Mouse (Mus musculus) adrenal gland, adult 8-10 months (tissue): ENCODE data around the gene Ufsp2. TPM values are rescaled to one million over a fixed set of nuclear protein-coding genes. Genes with fewer than 3 reads are reported as not detected.

Source experiments
- DNase-seq: peaks from one replicate; pipeline ENCODE4 v3.0.0; 2022
- total RNA-seq, 4 experiments: library from RNA; stranded (reverse); gene quantifications; 2 replicates each; pipeline ENCODE4 v1.2.4; 2022

The Ufsp2 gene
- 10 to 100 TPM; 58.7 to 68.6 (median 63.6) TPM for total RNA-seq

DNA sequence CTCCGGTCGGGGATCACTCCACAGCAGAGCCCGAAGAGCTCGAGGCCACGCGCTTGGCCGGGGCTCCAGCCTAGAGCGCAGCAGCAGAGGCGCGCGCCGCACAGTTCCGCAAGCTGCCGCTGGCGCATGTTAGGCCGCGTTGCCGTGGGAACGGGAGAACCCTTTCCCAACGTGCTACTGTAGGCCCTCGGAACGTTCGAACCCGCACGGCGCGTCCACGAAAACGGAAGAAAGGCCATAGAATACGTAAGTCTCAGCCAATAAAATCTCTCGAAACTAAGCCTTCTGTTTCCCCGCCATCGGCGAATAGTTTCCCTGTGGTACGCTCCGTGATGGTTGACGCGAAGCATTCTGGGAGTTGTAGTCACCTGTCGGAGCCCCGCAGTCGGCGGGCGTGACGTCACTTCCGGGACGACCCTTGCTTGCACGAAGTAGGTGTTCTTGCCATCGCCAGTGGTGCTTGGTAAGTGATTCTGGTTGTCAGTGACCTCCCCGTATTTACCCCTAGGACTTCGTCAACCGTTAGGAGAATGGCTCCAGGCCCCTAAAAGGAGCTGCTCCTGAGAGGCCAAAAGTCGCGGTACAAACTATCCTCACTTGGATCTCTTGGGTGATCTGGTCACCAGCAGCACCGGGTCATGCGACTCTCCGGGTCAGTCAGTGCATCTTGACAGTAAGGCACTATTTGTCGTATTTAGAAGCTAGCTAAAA is at the start of gene Ufsp2, which contains the start of gene 1700029J07Rik:
Ufsp2 (plus strand) TSS at position 403 of the 711 bp plus-strand sequence.
1700029J07Rik (minus strand) TSS at position 127 of the 711 bp plus-strand sequence.
- DNase-seq, result peak; percentile 96

DNA sequence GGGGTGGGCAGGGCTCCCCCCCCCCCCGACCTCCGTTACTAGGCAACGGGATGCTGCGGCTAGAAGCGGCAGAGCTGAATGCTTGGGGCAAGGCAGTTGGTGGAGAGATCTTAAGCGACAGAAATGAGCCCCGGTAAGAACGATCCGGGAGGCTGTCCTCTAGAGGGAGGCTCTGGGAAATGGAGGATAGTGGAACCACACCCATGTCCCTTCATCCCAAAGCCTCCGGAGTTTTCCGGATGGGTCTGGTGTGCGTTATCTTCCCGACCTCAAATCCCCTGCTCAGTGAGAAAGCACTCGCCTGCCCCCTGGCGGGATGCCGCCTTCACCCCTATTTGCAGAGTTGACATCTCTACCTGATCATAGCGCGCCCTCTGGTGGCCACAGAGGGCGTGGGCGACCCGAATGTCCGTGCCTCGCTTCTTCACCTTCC is 40.7 kb upstream of the Ufsp2 start, which contains the start of gene Ccdc110:
Ccdc110 (plus strand) TSS at position 38 of the 433 bp plus-strand sequence.
- peak; percentile 84 for DNase-seq

DNA sequence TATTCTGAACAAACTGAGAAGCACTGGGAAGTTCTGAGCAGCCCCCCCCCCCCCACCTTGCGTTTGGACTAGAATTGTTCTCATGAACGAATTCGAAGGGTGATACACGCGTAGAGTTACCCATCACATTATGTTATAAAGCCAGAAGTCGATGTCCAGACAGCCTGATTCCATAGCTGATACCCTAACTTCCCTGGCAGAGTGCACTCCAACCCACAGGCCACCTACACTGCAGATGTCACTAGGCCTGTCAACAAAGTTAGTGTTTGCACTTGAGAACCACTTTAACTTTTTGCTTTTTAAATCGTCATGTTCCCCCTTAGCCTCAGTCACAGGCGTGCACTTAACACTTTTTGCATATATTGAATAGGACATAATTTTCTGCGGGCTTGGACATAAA is 38.3 kb upstream of the Ufsp2 start:
- no peak for DNase-seq

DNA sequence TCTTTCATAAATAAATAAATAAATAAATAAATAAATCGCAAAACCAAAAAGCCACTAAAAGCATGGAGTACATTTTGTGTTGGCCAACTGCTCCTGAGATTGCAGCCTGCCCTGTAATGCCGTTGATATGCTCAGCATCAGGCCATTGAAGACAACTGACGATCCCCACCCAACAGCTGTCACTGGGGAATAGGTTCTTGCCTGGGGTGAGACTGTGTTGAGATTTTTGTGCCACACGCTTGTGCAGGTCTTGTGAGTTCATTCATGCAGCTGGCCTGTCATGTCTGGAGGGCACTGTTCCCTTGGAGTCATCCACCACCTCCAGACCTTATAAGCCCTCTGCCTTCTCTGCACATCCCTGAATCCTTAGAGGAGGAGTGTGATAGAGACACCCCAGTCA is 29.0 kb upstream of the Ufsp2 start:
- DNase-seq, result no peak

DNA sequence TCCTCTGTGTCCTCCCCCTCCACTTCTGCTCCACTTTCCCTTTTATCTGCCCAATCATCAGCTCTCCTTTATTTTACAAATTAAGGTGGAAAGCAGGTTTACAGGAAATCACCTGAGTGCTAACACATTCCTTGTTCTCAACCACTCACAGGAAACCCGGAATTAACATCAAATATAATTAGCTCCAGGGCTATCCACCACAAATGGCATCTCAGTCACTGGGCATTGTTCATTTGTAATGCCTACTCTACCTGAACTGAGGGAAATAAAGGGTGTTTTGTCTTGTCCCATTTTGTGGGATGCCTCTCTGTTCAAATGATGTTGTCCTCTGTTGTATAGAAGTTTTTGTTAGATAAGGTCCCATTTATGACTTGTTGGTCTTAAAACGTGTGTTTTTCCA is 24.7 kb upstream of the Ufsp2 start:
- DNase-seq, result no peak

DNA sequence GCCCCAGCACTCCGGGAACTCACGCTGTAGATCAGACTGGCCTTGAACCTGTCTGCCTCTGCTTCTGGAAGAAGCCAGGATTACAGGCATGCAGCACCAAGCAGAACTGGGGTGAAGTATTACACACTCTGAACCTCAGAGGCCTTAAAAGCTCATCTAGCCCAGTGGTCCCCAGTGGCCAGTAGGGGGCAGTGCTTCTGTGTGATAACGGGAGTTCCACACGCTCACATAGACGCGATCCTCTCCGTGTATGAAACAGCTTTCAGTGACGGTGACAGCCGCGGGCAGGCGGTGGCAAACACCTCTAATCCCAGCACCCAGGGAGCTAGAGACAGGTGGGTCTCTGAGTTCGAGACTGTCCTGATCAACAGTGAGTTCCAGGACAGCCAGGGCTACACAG is 4.4 kb upstream of the Ufsp2 start:
- DNase-seq, result no peak

DNA sequence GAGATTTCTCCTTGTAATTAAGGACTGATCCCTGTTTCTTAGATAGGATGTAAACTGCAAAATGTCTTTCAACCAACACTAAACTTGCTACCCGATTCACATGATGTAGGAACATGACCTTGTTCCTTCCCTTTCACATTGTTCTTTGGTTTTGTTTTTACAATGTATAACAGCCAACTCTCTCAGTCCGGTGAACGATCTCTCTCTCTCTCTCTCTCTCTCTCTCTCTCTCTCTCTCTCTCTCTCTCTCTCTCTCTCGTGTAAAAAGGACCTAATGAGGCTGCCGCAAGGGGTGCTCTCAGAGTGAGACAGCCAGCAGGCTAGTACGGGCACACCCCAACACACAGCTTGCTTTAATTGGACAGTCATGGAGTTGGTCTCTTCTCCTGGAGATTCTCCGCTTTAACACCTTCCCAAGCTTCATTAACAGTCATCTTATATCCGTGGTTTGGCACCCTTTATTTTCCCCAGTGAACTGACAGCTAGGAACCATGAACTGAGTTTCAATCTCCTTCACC is 1.3 kb upstream of the Ufsp2 start:
- DNase-seq, result no peak

DNA sequence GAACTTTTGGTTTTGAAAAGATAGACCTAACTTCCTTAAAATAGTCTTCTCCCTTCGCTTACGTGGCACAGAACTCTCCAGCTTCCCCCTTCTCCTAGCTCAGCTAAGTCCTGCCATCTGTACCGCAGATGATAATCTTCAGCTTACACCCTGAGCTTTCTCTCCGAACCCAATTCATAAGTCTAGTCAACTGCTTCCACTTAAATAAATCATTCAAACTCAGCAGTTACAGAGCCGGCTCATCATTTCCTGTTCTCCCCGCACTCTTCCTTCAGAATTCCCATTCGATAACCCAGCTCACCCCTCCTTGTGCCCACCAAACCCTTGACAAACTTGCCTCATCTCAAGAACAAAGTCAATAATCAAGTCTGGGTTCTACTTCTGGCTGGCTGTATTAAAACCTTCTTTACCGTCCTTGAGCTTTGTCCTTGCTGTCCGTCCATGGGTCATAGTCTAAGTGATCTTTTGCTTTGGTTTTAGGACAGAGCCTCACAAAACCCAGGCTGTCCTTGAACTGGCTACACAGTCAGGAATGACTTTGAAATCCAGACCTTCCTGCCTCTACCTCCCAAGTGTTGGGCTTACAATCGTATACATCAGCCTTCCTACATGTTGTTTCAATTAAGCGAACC is 625 bp downstream of the Ufsp2 start:
- DNase-seq, result no peak

DNA sequence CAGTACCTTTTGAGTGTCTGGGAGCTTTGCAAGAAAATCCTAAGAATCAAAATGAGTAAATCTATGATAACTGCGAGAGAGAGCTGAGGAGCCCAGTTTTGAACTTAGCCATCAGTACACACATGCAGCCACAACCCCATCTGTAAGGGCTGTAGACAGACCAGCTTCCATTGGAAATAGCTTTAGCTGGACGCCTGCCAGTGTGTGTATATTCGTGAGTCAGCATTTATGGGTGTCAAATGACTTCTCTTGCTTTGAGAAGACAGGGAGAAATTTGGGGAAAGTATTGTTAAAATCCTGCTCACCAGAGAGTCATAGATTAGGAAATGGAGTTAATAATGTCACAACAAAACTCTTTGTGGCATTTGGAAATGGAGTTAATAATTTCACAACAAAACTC is 11.3 kb downstream of the Ufsp2 start:
- DNase-seq, result no peak

DNA sequence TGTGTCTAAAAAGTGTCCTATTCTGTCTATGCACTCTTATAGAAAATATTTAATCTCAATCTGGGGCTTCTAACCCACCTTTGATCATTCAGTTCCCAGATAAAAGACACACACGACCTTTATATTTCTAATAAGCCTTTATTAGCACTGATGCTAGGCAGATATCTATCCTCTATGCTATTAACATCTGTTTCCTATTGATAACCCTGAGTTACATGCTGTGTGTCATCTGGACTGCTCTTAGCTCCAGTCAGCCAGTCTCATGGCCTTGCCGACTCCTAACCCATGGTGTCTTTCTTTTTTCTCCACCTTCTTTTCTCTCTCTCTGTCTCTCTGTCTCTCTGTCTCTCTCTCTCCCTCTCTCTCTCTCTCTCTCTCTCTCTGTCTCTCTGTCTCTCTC is 12.9 kb downstream of the Ufsp2 start:
- no peak for DNase-seq

DNA sequence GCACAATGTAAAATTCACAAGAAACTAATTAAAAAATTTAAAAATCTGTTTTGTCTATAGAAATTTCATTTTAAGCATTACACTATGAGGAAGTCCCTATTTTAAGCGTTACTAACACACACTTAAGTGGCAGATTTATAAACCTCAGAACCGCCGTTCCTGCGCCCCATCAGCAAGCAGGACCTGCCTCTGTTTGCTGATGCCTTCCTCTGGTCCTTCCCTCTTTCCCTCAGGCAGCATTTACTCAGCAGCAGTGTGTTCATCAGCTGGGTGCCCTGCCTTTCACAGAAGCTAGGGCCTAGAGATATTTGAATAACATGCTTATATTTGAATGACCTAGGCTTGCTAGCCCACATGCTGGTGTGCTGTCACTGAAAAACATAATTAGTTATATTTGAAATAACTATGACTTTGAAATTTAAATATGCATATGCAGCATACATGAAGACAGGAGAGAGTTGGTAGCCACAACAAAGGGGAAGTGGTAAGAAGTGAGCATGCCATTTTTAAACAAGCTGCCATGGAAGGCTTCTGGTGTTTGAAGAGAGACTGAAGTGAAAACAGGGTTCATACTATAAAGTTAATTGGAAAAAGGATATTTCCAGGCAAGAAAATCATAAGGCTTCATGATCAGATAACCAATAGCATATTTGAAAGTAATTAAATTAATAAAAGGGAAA is 15.4 kb downstream of the Ufsp2 start:
- DNase-seq, result no peak

DNA sequence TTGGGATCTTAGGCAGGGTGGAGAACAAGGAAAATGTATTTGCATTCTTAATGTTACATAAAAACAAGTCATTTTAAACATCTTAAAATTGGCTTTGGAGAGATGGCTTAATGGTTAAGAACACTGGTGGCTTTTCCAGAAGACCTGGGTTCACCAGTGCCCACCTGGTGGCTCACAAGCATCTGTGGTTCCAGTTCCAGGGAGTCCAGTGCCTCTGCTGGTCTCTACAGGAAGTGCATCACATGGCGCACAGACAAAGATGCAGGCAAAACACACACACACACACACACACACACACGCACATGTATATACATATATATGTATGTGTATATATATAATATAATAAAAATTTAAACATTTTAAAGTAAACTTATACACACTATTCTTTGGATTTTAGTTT is 18.8 kb downstream of the Ufsp2 start:
- DNase-seq, result no peak

DNA sequence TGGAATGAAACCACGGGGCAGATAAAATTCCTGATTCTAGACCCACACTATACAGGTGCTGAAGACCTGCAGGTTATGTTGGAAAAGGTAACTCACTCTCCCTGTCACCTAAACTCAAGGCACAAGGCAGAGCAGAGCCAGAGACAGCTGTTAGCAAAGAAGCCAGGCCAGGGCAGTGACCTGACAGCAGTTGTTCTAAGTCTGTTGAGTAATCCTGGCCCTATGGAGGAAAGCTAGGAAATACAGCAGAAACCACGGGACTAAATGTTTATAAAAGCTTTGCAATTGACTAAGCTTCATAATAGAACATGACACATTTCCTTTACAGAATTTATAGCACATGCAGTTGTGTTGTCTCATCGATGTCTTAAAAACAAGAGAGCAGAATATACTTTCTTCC is 20.2 kb downstream of the Ufsp2 start:
- no peak for DNase-seq

DNA sequence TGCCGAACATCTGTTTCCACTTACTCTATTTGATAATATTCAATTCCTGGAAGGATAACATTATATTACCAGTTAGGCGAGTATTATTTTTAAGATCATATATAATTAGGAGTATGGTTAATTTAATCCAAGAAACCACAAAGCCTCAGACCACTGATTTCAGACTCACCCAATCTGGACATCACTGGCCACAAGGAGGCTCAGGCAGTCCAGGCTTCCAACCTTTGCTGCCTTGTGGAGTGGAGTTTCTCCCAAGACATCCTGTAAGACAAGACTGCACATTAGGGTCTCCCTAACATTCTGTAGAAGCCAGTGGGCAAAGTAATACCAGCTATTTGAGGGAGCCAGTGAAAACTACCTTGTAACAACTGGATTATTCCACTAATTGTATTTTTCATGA is 22.9 kb downstream of the Ufsp2 start:
- no peak for DNase-seq

DNA sequence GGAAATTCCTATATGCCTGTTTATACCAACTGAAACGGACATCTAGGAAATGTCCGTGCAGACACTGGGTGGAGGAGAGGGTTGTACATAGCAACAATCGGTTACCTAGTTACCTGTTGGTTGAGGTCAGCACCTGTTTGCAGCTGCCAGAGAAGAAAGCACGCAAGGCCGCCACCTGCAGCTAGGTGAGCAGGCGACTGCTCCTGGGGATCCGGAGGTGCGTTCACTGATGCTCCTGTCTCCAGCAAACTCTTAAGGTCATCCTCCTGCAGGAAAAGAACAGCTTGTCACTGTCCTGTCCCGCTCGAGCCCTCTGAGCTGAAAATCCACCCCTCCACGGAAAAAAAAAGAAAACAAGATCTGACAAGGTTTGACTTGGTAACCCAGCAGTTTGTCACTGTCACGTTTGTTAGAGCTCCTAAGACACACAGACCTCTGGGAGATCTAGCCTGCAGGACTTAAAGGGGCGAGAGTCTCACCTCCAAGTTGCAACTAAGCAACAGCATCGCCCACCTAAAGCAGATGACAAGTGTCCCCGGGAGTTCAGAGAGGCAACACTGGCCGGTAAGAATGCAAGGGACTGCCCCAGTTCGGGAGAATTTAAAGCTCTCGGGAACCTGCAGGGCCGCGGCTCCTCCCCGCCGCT is 23.9 kb downstream of the Ufsp2 start, which contains the start of gene Lrp2bp:
Lrp2bp (plus strand) TSS at position 166 of the 646 bp plus-strand sequence.
- peak; percentile 10 for DNase-seq

DNA sequence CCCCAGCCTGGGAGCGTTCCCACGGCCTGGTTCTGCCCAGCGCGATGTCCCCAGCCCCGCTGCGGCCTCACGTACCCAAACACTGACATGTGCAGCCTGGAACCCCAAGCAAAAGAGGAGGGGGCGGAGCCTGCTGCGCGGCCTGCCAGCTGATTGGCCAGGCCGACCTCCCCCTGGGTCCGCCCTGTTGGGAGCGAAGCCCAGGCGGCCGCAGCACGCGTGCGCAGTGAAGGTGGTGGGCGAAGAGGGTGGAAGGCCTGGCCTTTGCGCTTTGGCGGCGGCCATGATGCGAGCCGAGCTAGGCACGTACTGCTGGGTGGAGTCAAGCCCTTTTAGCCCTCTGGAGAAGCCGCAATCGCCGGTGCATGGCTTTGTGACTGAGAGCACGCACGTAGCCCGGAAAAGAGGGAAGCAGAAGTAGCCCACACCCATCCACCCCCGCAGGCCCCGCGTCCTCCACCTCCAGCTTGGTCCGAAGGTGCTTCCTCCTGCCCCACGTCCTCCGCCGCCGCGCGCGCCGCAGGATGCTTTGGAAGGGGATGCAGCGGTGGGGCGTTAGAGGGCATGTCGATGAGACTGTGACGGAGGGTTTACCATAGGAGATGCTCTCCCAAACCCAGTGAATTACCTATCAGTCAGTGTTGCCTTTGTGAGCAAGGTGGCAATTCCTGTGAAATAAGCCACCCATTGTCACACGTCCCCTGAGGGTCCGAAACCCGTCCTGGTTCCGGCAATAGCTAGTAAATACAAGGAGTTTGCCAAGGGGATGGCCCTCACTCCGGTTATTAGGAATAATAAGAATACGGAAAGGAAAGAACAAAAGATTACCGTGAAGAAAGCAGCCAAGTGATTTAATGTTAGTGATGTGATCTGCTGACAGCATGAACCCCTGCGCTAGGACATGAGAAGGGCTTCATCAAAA is 24.7 kb downstream of the Ufsp2 start:
- DNase-seq, result peak; percentile 98

DNA sequence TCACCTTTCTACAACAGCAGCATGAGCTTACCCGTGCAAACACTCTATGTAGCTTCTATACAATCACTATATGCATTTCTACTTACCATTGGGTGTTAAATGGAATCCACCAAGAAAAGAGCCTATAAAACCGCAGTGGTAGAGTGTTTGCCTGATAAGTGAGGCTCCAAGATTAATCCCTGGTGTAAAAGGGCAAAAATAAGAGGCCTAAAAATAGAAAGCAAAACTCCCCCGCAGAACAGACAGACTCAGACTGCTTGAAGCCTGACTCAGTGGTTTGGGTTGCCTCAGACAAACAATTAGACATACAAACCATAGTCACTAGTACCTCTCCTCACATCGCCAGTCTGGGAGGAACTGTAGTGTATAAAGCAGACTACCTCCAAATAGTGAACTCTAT is 30.3 kb downstream of the Ufsp2 start, which contains the start of gene Ankrd37:
Ankrd37 (minus strand) TSS at position 112 of the 400 bp plus-strand sequence.
- DNase-seq, result no peak

DNA sequence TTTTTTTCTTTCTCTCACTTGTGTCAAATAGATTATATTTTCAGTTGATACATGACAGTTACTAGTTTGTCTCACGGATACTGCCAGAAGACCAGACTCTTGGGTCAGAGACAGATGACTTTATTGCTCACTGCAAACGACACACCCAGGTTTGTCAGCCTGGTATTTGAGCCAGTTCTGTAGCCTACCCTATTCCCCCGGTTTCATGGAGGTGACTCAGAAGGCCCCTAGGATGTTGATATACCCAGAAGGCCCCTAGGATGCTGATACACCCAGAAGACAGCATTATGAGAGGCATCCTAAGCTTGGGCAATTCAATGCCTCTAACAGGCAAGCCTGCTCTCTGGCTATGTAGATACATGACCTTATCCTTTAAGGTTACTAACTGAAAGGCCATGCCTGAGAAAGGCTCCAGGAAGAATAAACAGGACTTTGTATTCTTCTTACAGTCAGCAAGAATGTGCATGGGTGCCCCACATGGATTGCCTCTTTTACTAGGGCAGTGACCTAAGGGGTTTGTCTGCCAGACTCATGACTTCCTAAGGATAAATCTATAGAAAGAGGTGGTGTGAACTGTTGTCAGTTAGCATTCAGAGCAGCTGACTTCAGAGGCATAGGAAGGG is 31.8 kb downstream of the Ufsp2 start:
- DNase-seq, result no peak

DNA sequence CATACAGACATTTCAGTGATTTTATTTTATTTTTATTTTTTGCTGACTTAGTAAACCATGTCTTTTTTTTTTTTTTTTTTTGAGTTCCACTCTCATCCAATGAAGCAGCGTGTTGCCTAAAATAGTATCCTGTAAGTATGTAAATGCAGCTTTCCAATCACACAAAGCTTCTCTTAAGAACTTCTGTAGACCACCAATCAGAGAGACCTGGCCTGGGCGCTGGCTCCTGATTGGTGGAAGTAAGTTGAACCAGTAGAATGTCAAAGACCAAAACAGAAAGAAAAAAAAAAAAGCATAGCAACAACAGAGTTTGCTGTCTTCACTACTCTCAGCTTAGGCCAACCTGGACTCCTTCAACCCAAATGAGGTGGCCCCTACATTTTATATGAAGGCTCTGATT is 35.0 kb downstream of the Ufsp2 start:
- DNase-seq, result no peak

DNA sequence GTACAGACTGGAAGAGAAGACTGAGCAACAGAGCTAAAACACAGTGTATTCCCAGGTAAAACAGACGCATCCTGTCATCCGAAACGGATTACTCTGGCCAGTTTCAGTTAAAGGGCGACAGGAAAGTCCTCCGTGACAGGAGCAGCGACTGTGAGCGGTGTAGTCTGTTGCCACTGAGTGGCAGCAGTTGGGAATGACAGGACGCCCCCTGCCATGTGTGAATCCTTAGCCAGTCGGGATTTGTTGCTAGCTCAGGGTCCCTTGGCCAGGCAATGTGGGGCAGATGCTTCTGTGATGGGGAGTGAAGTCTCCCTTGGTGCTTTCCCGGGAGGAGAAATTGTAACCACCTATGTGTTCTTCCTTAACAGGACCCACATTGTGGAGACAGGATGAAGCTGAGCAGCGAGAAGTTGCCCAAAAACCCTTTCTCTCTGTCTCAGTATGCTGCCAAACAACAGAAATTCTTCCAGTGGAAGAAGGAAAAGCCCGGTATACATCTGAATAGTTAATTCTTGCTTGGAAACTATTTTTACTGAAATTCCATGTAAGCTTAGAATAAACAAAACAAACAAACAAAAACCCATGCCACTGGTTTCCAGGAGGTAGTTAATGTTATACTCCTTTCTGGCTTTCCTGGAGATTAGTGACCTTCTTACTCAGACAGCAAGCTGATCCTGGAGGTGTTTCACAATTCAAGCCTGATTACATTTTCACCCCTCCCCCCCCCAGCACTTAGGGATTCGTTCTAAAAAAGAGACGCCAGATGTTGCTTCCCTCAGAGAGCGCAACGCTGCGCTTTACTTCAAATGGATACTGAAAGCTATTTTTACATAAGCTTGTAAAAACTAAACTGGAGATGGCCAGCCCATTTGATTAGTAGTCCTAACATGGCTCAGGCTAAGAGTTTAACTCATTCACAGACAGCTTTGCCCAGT is 35.7 kb downstream of the Ufsp2 start:
- DNase-seq, result no peak
